26 mouse cellular contexts compared by ENCODE assay signal in the genomic region with DNA sequence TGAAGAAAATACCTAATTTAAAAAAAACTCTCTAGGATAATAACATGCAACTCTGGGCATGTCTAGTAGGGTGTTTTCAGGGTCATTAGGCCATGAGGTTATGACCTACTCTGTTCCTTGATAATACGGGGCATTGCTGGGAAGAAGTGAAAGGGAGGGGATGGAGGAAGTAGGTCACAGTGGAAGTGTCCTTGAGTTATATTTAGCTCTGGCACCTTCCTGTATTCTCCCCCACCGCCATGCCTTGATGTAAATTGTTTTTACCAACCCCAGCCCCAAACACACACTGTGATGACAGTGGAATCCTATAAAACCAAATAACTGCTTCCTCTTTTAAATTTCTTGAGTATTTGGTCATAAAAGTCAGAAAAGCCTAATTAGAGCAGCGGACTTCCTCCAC. TPM values are rescaled to one million over a fixed set of nuclear protein-coding genes. Genes with fewer than 3 reads are reported as not detected.
DNase-seq lines count a peak whose midpoint lies in the region; ATAC-seq and TF ChIP-seq lines count a peak whose summit lies in the region.
"Had no signal": no experiment of that assay in that cellular context is flagged by ENCODE, and none has a peak within 500 bp of the region (broad histone marks: within the 10 kb centered on the region; RNA-seq: fewer than 3 reads in every experiment).

No protein-coding gene starts in this region.

- no peak for TF ChIP-seq CTCF in CH12.LX (conservative IDR thresholded peaks at IDR 0.05 in 1 of 2, IDR thresholded peaks at IDR 0.05 in 1 of 2; ENCODE audit: low read depth in 2 of 2, low read length in 2 of 2)

- no peak for DNase-seq in liver, embryonic 11.5 days (ENCODE audit: low spot score)
- DNase-seq in CH12.LX (ENCODE audit: extremely low read depth) = no peak
- no peak for DNase-seq in thymus, postnatal 25 days
- DNase-seq in urinary bladder, postnatal 36 days (ENCODE audit: low spot score in 2 of 2) = no peak
- DNase-seq: cerebellum, adult 11 months; cerebellum, postnatal 36 days; gastrocnemius, postnatal 14 days; heart, postnatal 14 days; kidney, postnatal 14 days; retina, postnatal 1 day; thymus, postnatal 36 days had no signal

- 57% methylated on average over 3 of the region's 3 CpGs for WGBS in liver, embryonic 12.5 days (ENCODE audit: insufficient replicate concordance)
- WGBS in liver, embryonic 11.5 days = 55% methylated on average over 3 of the region's 3 CpGs

- TF ChIP-seq EP300 in CH12.LX (IDR thresholded peaks at IDR 0.05; ENCODE audit: low read length) = no peak

- H3K27ac ChIP-seq in liver, embryonic 12.5 days = 0 out of 2 replicates have a peak overlapping the region, but pooled peaks have one; percentile 34
- no peak overlapping the region for H3K27ac ChIP-seq in liver, embryonic 11.5 days (ENCODE audit: low read depth, low read length)
- no peak overlapping the region for H3K27ac ChIP-seq in CH12.LX (ENCODE audit: insufficient read depth, low read depth)
- H3K27ac ChIP-seq: embryonic facial prominence, embryonic 10.5 days; forebrain, embryonic 13.5 days; heart, embryonic 10.5 days; hindbrain, embryonic 14.5 days; neural tube, embryonic 13.5 days had no signal

- TF ChIP-seq RAD21 in CH12.LX (IDR thresholded peaks at IDR 0.05; ENCODE audit: low read depth, low read length) = no peak

- peaks cover 26% of the 10 kb centered on the region; the same call in 1 of the 2 replicates for H3K4me1 ChIP-seq in liver, embryonic 12.5 days
- H3K4me1 ChIP-seq in liver, embryonic 11.5 days (replicated peaks; ENCODE audit: control insufficient read depth, insufficient read depth, low read length) = 0 out of 2 replicates have a peak, but pooled peaks cover 8% of the 10 kb centered on the region
- peaks cover 14 to 57% of the 10 kb centered on the region in 2 experiments for H3K4me1 ChIP-seq in CH12.LX (ENCODE audit: control insufficient read depth in 1 of 2, insufficient read depth in 2 of 2)
- H3K4me1 ChIP-seq: embryonic facial prominence, embryonic 10.5 days; forebrain, embryonic 13.5 days; neural tube, embryonic 13.5 days had no signal

- no peak overlapping the region for H3K4me2 ChIP-seq in liver, embryonic 12.5 days
- no peak overlapping the region for H3K4me2 ChIP-seq in liver, embryonic 11.5 days
- H3K4me2 ChIP-seq in CH12.LX (ENCODE audit: insufficient read depth, low read depth, poor library complexity, severe bottlenecking) = no peak overlapping the region
- H3K4me2 ChIP-seq: forebrain, embryonic 13.5 days; hindbrain, embryonic 14.5 days; neural tube, embryonic 13.5 days had no signal

- in situ Hi-C loops in CH12.LX (cut with MboI; ENCODE audit: low pct_ligation_motif_present, low pct_unique_long_range_greater_than_20kb, low sequenced_read_pairs) = no loop called here

- H3K27me3 ChIP-seq in liver, embryonic 12.5 days (replicated peaks) = no peaks in the 10 kb centered on the region
- H3K27me3 ChIP-seq in liver, embryonic 11.5 days (replicated peaks; ENCODE audit: control insufficient read depth, insufficient read depth, low read length) = no peaks in the 10 kb centered on the region
- no peaks in the 10 kb centered on the region for H3K27me3 ChIP-seq in CH12.LX (replicated peaks)
- H3K27me3 ChIP-seq: forebrain, embryonic 13.5 days; neural tube, embryonic 13.5 days had no signal

- H3K36me3 ChIP-seq in liver, embryonic 12.5 days = no peaks in the 10 kb centered on the region
- H3K36me3 ChIP-seq in liver, embryonic 11.5 days (ENCODE audit: control insufficient read depth, insufficient read depth, low read length) = no peaks in the 10 kb centered on the region
- H3K36me3 ChIP-seq in CH12.LX (replicated peaks in 1 of 2; ENCODE audit: control insufficient read depth in 1 of 2, insufficient read depth in 1 of 2, low read length in 1 of 2) = peaks cover 0 to 20% of the 10 kb centered on the region in 2 experiments
- H3K36me3 ChIP-seq: embryonic facial prominence, embryonic 10.5 days; G1E; heart, embryonic 10.5 days; neural tube, embryonic 13.5 days had no signal

- no peak overlapping the region for H3K4me3 ChIP-seq in liver, embryonic 12.5 days
- H3K4me3 ChIP-seq in liver, embryonic 11.5 days (ENCODE audit: low read depth, low read length) = no peak overlapping the region
- H3K4me3 ChIP-seq in CH12.LX (replicated peaks in 1 of 3; ENCODE audit: low read depth in 2 of 3, low read length in 2 of 3, poor library complexity in 1 of 3) = no peak overlapping the region
- H3K4me3 ChIP-seq: embryonic facial prominence, embryonic 10.5 days; forebrain, embryonic 13.5 days; heart, embryonic 10.5 days; neural tube, embryonic 13.5 days had no signal

- ATAC-seq in liver, embryonic 12.5 days = no peak
- no peak for ATAC-seq in liver, embryonic 11.5 days (replicated peaks; ENCODE audit: low FRiP score)
- peak; percentile 58 to 77 for ATAC-seq in hematopoietic stem cell, adult 5-6 weeks (replicated peaks in 1 of 2; ENCODE audit: insufficient read depth in 1 of 2, low FRiP score in 2 of 2, low TSS enrichment in 1 of 2, low read depth in 1 of 2, poor library complexity in 2 of 2, severe bottlenecking in 2 of 2)
- ATAC-seq in monocyte, adult 5-6 weeks (replicated peaks; ENCODE audit: insufficient number of reproducible peaks, low FRiP score, low TSS enrichment, poor library complexity, severe bottlenecking) = peak; percentile 97
- ATAC-seq: forebrain, embryonic 13.5 days; intestine, embryonic 16.5 days had no signal

- H3K9me3 ChIP-seq in liver, embryonic 12.5 days (replicated peaks) = peaks cover 4% of the 10 kb centered on the region; the same call in 1 of the 2 replicates
- H3K9me3 ChIP-seq in liver, embryonic 11.5 days (ENCODE audit: control insufficient read depth, low read length) = 0 out of 2 replicates have a peak, but pooled peaks cover 2% of the 10 kb centered on the region
- peaks cover 4% of the 10 kb centered on the region for H3K9me3 ChIP-seq in CH12.LX (replicated peaks; ENCODE audit: low read length)
- H3K9me3 ChIP-seq: forebrain, embryonic 13.5 days; heart, embryonic 10.5 days; neural tube, embryonic 13.5 days had no signal

- TF ChIP-seq POLR2A in CH12.LX (IDR thresholded peaks at IDR 0.05; ENCODE audit: low read depth, low read length) = no peak

- dilution Hi-C loops in CH12.LX (cut with MboI; ENCODE audit: extremely low pct_ligation_motif_present, extremely low pct_unique_long_range_greater_than_20kb, low sequenced_read_pairs) = no loop called here

- no peak overlapping the region for H3K9ac ChIP-seq in liver, embryonic 12.5 days
- no peak overlapping the region for H3K9ac ChIP-seq in liver, embryonic 11.5 days (ENCODE audit: low read depth, low read length)
- no peak overlapping the region for H3K9ac ChIP-seq in CH12.LX (ENCODE audit: insufficient read depth, low read depth)
- H3K9ac ChIP-seq: forebrain, embryonic 13.5 days; hindbrain, embryonic 14.5 days; neural tube, embryonic 13.5 days had no signal

- no peaks in the 10 kb centered on the region for H3K79me2 ChIP-seq in CH12.LX (replicated peaks; ENCODE audit: control insufficient read depth, extremely low read depth, insufficient read depth, poor library complexity, severe bottlenecking)

TF ChIP-seq in CH12.LX, 34 proteins besides CTCF, POLR2A, EP300 and RAD21:
- TF ChIP-seq PAX5 (IDR thresholded peaks at IDR 0.05; ENCODE audit: low read length) (no peak), MEF2A (IDR thresholded peaks at IDR 0.05; ENCODE audit: borderline replicate concordance, low read depth, low read length) (0 out of 2 replicates have a peak, but pooled peaks have one; percentile 22)
TF ChIP-seq in CH12.LX: peak in this region for 1.

RNA-seq across cellular contexts. Expression of gene Zg16, which starts 7.1 kb away (rescaled TPM):
- not detected in 2 replicates for polyA plus RNA-seq in liver, embryonic 12.5 days (2016; fragmentation: Nextera tagmentation; extraction: Ambion mirVana)
- polyA plus RNA-seq in liver, embryonic 11.5 days (2014; fragmentation: Nextera tagmentation; extraction: Ambion mirVana) = not detected in 2 replicates
- not detected in 2 replicates for total RNA-seq in CH12.LX (2012; rRNA removed)
- not detected in 2 replicates for total RNA-seq in CH12.LX (2014; rRNA removed)
- polyA plus RNA-seq in CH12.LX (2012; ENCODE audit: insufficient read length, low read depth) = not detected in 2 replicates
- total RNA-seq in hematopoietic stem cell, adult 5-6 weeks (2017) = 3.8 and 5.7 TPM in 2 replicates
- not detected in 3 replicates for total RNA-seq in monocyte, adult 5-6 weeks (2017)
- total RNA-seq: adrenal gland, adult 18-20 months; gastrocnemius, postnatal 14 days; heart, postnatal 14 days; layer of hippocampus, adult 8-10 months; left cerebral cortex, adult 18-20 months had no signal
- polyA plus RNA-seq: C2C12; embryonic facial prominence, embryonic 10.5 days; forebrain, embryonic 13.5 days; G1E; heart, embryonic 10.5 days; hindbrain, embryonic 14.5 days; limb, embryonic 11.5 days; neural tube, embryonic 13.5 days had no signal

RNA-seq across cellular contexts. Expression of gene AI467606, which starts 11.1 kb away (rescaled TPM):
- 8.3 and 8.5 TPM in 2 replicates for polyA plus RNA-seq in liver, embryonic 12.5 days (2016; fragmentation: Nextera tagmentation; extraction: Ambion mirVana)
- 12.3 and 13.7 TPM in 2 replicates for polyA plus RNA-seq in liver, embryonic 11.5 days (2014; fragmentation: Nextera tagmentation; extraction: Ambion mirVana)
- total RNA-seq in CH12.LX (2012; rRNA removed) (15.7 and 19.0 TPM in 2 replicates), CH12.LX (2014; rRNA removed) (18.6 and 26.4 TPM in 2 replicates)
- 18.3 and 20.5 TPM in 2 replicates for polyA plus RNA-seq in CH12.LX (2012; ENCODE audit: insufficient read length, low read depth)
- 30.3 and 42.1 TPM in 2 replicates for total RNA-seq in hematopoietic stem cell, adult 5-6 weeks (2017)
- total RNA-seq in monocyte, adult 5-6 weeks (2017) = 34.3 to 52.4 TPM (median 39.3 TPM) in 3 replicates

RNA-seq across cellular contexts. Expression of gene Kif22, which starts 37.8 kb away (rescaled TPM):
- polyA plus RNA-seq in liver, embryonic 12.5 days (2016; fragmentation: Nextera tagmentation; extraction: Ambion mirVana) = 126 and 132 TPM in 2 replicates
- 152 and 170 TPM in 2 replicates for polyA plus RNA-seq in liver, embryonic 11.5 days (2014; fragmentation: Nextera tagmentation; extraction: Ambion mirVana)
- total RNA-seq in CH12.LX (2012; rRNA removed) = 54.2 and 63.9 TPM in 2 replicates
- 58.1 and 65.0 TPM in 2 replicates for total RNA-seq in CH12.LX (2014; rRNA removed)
- polyA plus RNA-seq in CH12.LX (2012; ENCODE audit: insufficient read length, low read depth) = 81.4 and 86.2 TPM in 2 replicates
- 74.5 and 90.1 TPM in 2 replicates for total RNA-seq in hematopoietic stem cell, adult 5-6 weeks (2017)
- 0.85 to 3.7 TPM (median 0.97 TPM) in 3 replicates for total RNA-seq in monocyte, adult 5-6 weeks (2017)

RNA-seq across cellular contexts. Expression of gene Qprt, which starts 42.0 kb away (rescaled TPM):
- 36.5 and 40.3 TPM in 2 replicates for polyA plus RNA-seq in liver, embryonic 12.5 days (2016; fragmentation: Nextera tagmentation; extraction: Ambion mirVana)
- polyA plus RNA-seq in liver, embryonic 11.5 days (2014; fragmentation: Nextera tagmentation; extraction: Ambion mirVana) = 43.8 and 44.2 TPM in 2 replicates
- 0.21 and 0.30 TPM in 2 replicates for total RNA-seq in CH12.LX (2012; rRNA removed)
- total RNA-seq in CH12.LX (2014; rRNA removed) = 0.15 TPM in 1 of 2 replicates, not detected in the other
- polyA plus RNA-seq in CH12.LX (2012; ENCODE audit: insufficient read length, low read depth) = 0.14 TPM in 1 of 2 replicates, not detected in the other
- 2.3 and 2.7 TPM in 2 replicates for total RNA-seq in hematopoietic stem cell, adult 5-6 weeks (2017)
- 5.1 to 16.1 TPM (median 9.1 TPM) in 3 replicates for total RNA-seq in monocyte, adult 5-6 weeks (2017)
- total RNA-seq: heart, postnatal 14 days had no signal
- polyA plus RNA-seq: C2C12 had no signal

RNA-seq across cellular contexts. Expression of gene Maz, which starts 53.2 kb away (rescaled TPM):
- 104 and 107 TPM in 2 replicates for polyA plus RNA-seq in liver, embryonic 12.5 days (2016; fragmentation: Nextera tagmentation; extraction: Ambion mirVana)
- polyA plus RNA-seq in liver, embryonic 11.5 days (2014; fragmentation: Nextera tagmentation; extraction: Ambion mirVana) = 90.8 and 98.8 TPM in 2 replicates
- 87.0 and 112 TPM in 2 replicates for total RNA-seq in CH12.LX (2012; rRNA removed)
- total RNA-seq in CH12.LX (2014; rRNA removed) = 84.5 and 91.2 TPM in 2 replicates
- polyA plus RNA-seq in CH12.LX (2012; ENCODE audit: insufficient read length, low read depth) = 219 and 241 TPM in 2 replicates
- 53.3 and 65.4 TPM in 2 replicates for total RNA-seq in hematopoietic stem cell, adult 5-6 weeks (2017)
- 16.7 to 36.3 TPM (median 30.1 TPM) in 3 replicates for total RNA-seq in monocyte, adult 5-6 weeks (2017)

Comparison
In these comparisons a context has a peak if more than half of its experiments do, and no peak if none do; other contexts are left out.
1. ATAC-seq: peak in hematopoietic stem cell, adult 5-6 weeks (2 of 2) and monocyte, adult 5-6 weeks (single experiment); none in liver, embryonic 12.5 days (single experiment) and liver, embryonic 11.5 days (single experiment).
2. RNA of gene Kif22, which starts 37.8 kb away (total RNA-seq): 74.5 to 90.1 TPM in hematopoietic stem cell, adult 5-6 weeks and 54.2 to 65.0 TPM in CH12.LX; 0.85 to 3.7 TPM in monocyte, adult 5-6 weeks; every median in the first group is over 10 times any median in the second.